Mouse (Mus musculus): ENCODE results near the gene Itgav.

- TF ChIP-seq CTCF (IDR thresholded peaks at IDR 0.05; ENCODE audit: extremely low read depth, insufficient read depth, insufficient read length, insufficient replicate concordance) (no peak), POLR2A (IDR thresholded peaks at IDR 0.05; ENCODE audit: low read depth, low read length) (no peak)
These were observed 4.1 kb downstream of the Itgav start for GRCm38 (mm10) chr2:83728238-83728682.
